Mouse (Mus musculus) inflammation-experienced regulatory T-cells (primary cell): Measurements from ENCODE around the gene Mrpl51. TPM values are rescaled to one million over a fixed set of nuclear protein-coding genes. Genes with fewer than 3 reads are reported as not detected.

ENCODE experiments used
- polyA plus RNA-seq, 2 experiments: library from polyadenylated mRNA; unstranded; fragments of 100-300 nt; shearing (Covaris generic); gene quantifications; one replicate each; pipeline ENCODE4 v1.2.1; 2017

Gene Mrpl51
- polyA plus RNA-seq, result 10 to 100 TPM; 77.6 to 84.4 TPM

GRCm38 (mm10) chr6:125191332-125192015 lies at the start of gene Mrpl51, which contains the start of gene Ncapd2:
TSS of gene Mrpl51 (plus strand) at chr6:125191801.
TSS of gene Ncapd2 (minus strand) at chr6:125191701.

GRCm38 (mm10) chr6:125145001-125145400 lies 46.6 kb upstream of the Mrpl51 start, which contains the start of gene Iffo1:
TSS of gene Iffo1 (plus strand) at chr6:125145241.

GRCm38 (mm10) chr6:125166051-125166751 lies 25.4 kb upstream of the Mrpl51 start, which contains the start of gene Gapdh:
TSS of gene Gapdh (minus strand) at chr6:125166467.

GRCm38 (mm10) chr6:125215148-125215954 lies 23.8 kb downstream of the Mrpl51 start, which contains the start of gene Vamp1:
TSS of gene Vamp1 (plus strand) at chr6:125215551.

GRCm38 (mm10) chr6:125231117-125232044 lies 39.8 kb downstream of the Mrpl51 start, which contains the start of gene Tapbpl:
TSS of gene Tapbpl (minus strand) at chr6:125231860.

GRCm38 (mm10) chr6:125236782-125237181 lies 45.2 kb downstream of the Mrpl51 start, which contains the start of gene Cd27:
TSS of gene Cd27 (minus strand) at chr6:125237010.

Other genes with a start within 250 kb of the Mrpl51 start
- gene Cops7a, start 226.3 kb upstream of the Mrpl51 start, polyA plus RNA-seq, result 10 to 100 TPM; 69.8 to 77.3 TPM
- under 1 TPM in 1 of 2 experiments, not detected in 1; 0.45 TPM for gene Pianp, start 195.1 kb upstream of the Mrpl51 start, polyA plus RNA-seq
- 10 to 100 TPM; 68.0 to 76.1 TPM for gene Zfp384, start 182.7 kb upstream of the Mrpl51 start, polyA plus RNA-seq
- gene Ing4, start 152.0 kb upstream of the Mrpl51 start, polyA plus RNA-seq, result 10 to 100 TPM; 85.4 to 87.6 TPM
- gene Acrbp, start 142.1 kb upstream of the Mrpl51 start, polyA plus RNA-seq, result 10 to 100 TPM; 20.3 to 33.0 TPM
- 10 to 100 TPM; 19.2 to 25.7 TPM for gene Lpar5, start 123.9 kb upstream of the Mrpl51 start, polyA plus RNA-seq
- 10 to 100 TPM; 50.7 to 54.2 TPM for gene Chd4, start 95.8 kb upstream of the Mrpl51 start, polyA plus RNA-seq
- gene Nop2, start 59.9 kb upstream of the Mrpl51 start, polyA plus RNA-seq, result 10 to 100 TPM; 44.4 to 53.1 TPM
- gene Iffo1, start 46.6 kb upstream of the Mrpl51 start, polyA plus RNA-seq, result 10 to 100 TPM; 30.3 to 30.4 TPM
- gene Gapdh, start 25.3 kb upstream of the Mrpl51 start, polyA plus RNA-seq, result 100 to 1,000 TPM; 230 to 258 TPM
- gene Ncapd2, start 100 bp upstream of the Mrpl51 start, polyA plus RNA-seq, result 10 to 100 TPM; 22.3 to 23.4 TPM
- gene Vamp1, start 23.8 kb downstream of the Mrpl51 start, polyA plus RNA-seq, result 10 to 100 TPM; 43.8 TPM
- 100 to 1,000 TPM in 1 of 2 experiments, 10 to 100 TPM in 1; 98.8 to 118 TPM for gene Tapbpl, start 40.1 kb downstream of the Mrpl51 start, polyA plus RNA-seq
- 100 to 1,000 TPM; 493 to 591 TPM for gene Cd27, start 45.2 kb downstream of the Mrpl51 start, polyA plus RNA-seq
- gene Tuba3a, start 94.2 kb downstream of the Mrpl51 start, polyA plus RNA-seq, result 1 to 10 TPM in 1 of 2 experiments, under 1 TPM in 1; 0.61 to 2.1 TPM
- gene Ltbr, start 122.1 kb downstream of the Mrpl51 start, polyA plus RNA-seq, result 1 to 10 TPM in 1 of 2 experiments, not detected in 1; 1.0 TPM
- gene Scnn1a, start 128.9 kb downstream of the Mrpl51 start, polyA plus RNA-seq, result under 1 TPM; 0.19 to 0.36 TPM
- gene Tnfrsf1a, start 157.6 kb downstream of the Mrpl51 start, polyA plus RNA-seq, result 10 to 100 TPM; 34.4 to 37.5 TPM
- gene Plekhg6, start 189.0 kb downstream of the Mrpl51 start, polyA plus RNA-seq, result under 1 TPM; 0.10 to 0.70 TPM